Mouse (Mus musculus): ENCODE results near the gene Man2a1. TPM values are rescaled to one million over a fixed set of nuclear protein-coding genes. Genes with fewer than 3 reads are reported as not detected.

Man2a1 gene
- polyA plus RNA-seq, 1 experiment from 2014 or later: 5.4 TPM

- H3K4me1 ChIP-seq: 0 out of 2 replicates have a peak, but pooled peaks cover 7% of the 10 kb centered on the region
- no peak for ATAC-seq (ENCODE audit: low FRiP score, low read depth)
- no peaks in the 10 kb centered on the region for H3K27me3 ChIP-seq (replicated peaks)
- H3K9me3 ChIP-seq: no peaks in the 10 kb centered on the region
- no peaks in the 10 kb centered on the region for H3K36me3 ChIP-seq
- no peak overlapping the region for H3K4me2 ChIP-seq (replicated peaks)
- no peak overlapping the region for H3K4me3 ChIP-seq
- no peak overlapping the region for H3K9ac ChIP-seq
- H3K27ac ChIP-seq: no peak overlapping the region
- 79% methylated on average over 9 of the region's 9 CpGs for WGBS
Measured at GRCm38 (mm10) chr17:64620135-64620534, 19.6 kb downstream of the Man2a1 start.

DNA sequence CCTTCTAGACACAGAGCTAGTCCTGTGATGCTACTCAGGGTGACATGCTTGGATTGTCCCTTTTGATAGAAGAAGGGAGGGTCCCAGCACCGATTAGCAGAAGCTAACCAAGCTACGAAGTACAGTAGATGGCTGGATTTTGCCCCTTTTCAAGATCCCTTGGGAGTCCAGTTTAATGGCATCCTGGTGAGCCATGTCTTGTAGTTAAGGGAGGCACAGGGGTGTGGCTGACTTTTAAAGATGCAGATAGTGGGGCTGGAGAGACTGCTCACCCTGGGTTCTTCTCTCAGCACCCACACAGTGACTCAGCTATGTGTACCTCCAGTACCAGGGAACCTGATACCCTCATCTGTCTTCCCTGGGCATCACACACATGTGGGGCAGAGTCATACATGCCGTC, 20.1 kb downstream of the Man2a1 start:
- peak; percentile 46; the same call in 1 of the 2 replicates for ATAC-seq (ENCODE audit: low FRiP score, low read depth)
- H3K27me3 ChIP-seq (replicated peaks): no peaks in the 10 kb centered on the region
- peaks cover 4% of the 10 kb centered on the region; the same call in 1 of the 2 replicates for H3K36me3 ChIP-seq
- no peak overlapping the region for H3K4me2 ChIP-seq (replicated peaks)
- no peak overlapping the region for H3K9ac ChIP-seq
- H3K9me3 ChIP-seq: no peaks in the 10 kb centered on the region
- 0 out of 2 replicates have a peak, but pooled peaks cover 7% of the 10 kb centered on the region for H3K4me1 ChIP-seq
- 93% methylated on average over 3 of the region's 3 CpGs for WGBS
- H3K27ac ChIP-seq: no peak overlapping the region
- H3K4me3 ChIP-seq: no peak overlapping the region

GRCm38 (mm10) chr17:64621226-64621625, 20.7 kb downstream of the Man2a1 start:
- 46% methylated on average over 8 of the region's 8 CpGs for WGBS
- no peak; the same call in 1 of the 2 replicates for ATAC-seq (ENCODE audit: low FRiP score, low read depth)
- Histone ChIP-seq H3K27me3 (replicated peaks) (no peaks in the 10 kb centered on the region), H3K4me2 (replicated peaks) (no peak overlapping the region), H3K4me3 (no peak overlapping the region), H3K4me1 (0 out of 2 replicates have a peak, but pooled peaks cover 7% of the 10 kb centered on the region), H3K27ac (no peak overlapping the region), H3K36me3 (peaks cover 7% of the 10 kb centered on the region; the same call in 1 of the 2 replicates), H3K9ac (no peak overlapping the region), H3K9me3 (no peaks in the 10 kb centered on the region)

DNA sequence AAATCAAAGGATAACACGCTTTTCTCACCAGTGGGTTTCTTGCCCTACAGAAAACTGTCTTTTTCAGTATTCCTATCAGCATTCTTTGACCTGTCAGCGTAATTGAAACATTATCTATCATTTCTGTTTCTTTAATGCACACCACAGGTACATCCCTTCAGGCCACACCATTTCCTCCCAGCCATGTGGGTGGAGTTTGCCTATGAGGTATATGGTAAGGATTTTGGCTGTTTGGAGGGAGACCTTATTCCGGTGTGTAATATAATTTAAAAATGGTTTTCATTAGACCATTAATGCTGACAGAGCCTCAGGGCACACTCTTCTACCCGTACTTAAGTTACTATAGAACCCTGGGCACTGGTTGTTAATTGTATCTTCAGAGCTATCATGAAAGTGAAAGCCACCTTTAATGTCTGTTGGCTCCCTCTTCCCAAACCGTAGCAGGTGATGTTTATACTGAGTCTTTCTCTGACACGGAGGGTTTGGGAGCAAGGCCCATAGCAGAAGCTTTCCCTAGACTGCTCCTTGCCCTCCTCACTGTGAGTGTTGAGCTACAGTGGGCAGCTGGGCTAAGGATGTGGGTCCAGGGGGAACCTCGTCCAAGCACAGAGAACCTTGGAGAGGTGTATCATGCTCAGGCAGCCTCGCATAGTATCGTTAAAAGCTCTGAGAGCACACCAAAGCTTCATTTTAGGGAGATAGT, 21.3 kb downstream of the Man2a1 start:
- Histone ChIP-seq H3K4me2 (replicated peaks) (no peak overlapping the region), H3K27ac (no peak overlapping the region), H3K9me3 (no peaks in the 10 kb centered on the region), H3K27me3 (replicated peaks) (no peaks in the 10 kb centered on the region), H3K4me1 (peaks cover 9% of the 10 kb centered on the region; the same call in 1 of the 2 replicates), H3K9ac (no peak overlapping the region), H3K36me3 (peaks cover 7% of the 10 kb centered on the region; the same call in 1 of the 2 replicates), H3K4me3 (no peak overlapping the region)
- no peak for ATAC-seq (ENCODE audit: low FRiP score, low read depth)
- WGBS: 83% methylated on average over 9 of the region's 9 CpGs

- H3K4me2 ChIP-seq (replicated peaks): no peak overlapping the region
- no peak for ATAC-seq (ENCODE audit: low FRiP score, low read depth)
- H3K9ac ChIP-seq: no peak overlapping the region
- H3K27me3 ChIP-seq (replicated peaks): no peaks in the 10 kb centered on the region
- WGBS: 73% methylated on average over 11 of the region's 11 CpGs
- peaks cover 15% of the 10 kb centered on the region; the same call in 1 of the 2 replicates for H3K4me1 ChIP-seq
- no peak overlapping the region for H3K27ac ChIP-seq
- no peaks in the 10 kb centered on the region for H3K9me3 ChIP-seq
- no peak overlapping the region for H3K4me3 ChIP-seq
- peaks cover 7% of the 10 kb centered on the region; the same call in 1 of the 2 replicates for H3K36me3 ChIP-seq
Measured at GRCm38 (mm10) chr17:64622352-64622886, 21.9 kb downstream of the Man2a1 start.

DNA sequence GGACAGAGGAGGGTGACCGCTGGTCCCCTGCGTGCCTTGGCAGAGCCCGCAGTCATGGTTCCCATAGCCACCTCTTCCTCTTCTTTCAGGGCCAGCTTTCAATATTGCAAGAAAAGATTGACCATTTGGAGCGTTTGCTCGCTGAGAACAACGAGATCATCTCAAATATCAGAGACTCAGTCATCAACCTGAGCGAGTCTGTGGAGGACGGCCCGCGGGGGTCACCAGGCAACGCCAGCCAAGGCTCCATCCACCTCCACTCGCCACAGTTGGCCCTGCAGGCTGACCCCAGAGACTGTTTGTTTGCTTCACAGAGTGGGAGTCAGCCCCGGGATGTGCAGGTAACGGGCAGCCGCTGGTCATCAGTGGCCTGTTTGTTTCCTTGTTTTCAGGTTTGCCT, 23.9 kb downstream of the Man2a1 start:
- Histone ChIP-seq H3K36me3 (peaks cover 7% of the 10 kb centered on the region; the same call in 1 of the 2 replicates), H3K9ac (no peak overlapping the region), H3K4me2 (replicated peaks) (no peak overlapping the region), H3K9me3 (no peaks in the 10 kb centered on the region), H3K27me3 (replicated peaks) (no peaks in the 10 kb centered on the region), H3K27ac (no peak overlapping the region), H3K4me3 (no peak overlapping the region), H3K4me1 (peaks cover 15% of the 10 kb centered on the region; the same call in 1 of the 2 replicates)
- ATAC-seq (ENCODE audit: low FRiP score, low read depth): no peak
- 91% methylated on average over 15 of the region's 15 CpGs for WGBS

GRCm38 (mm10) chr17:64628796-64629195, 28.3 kb downstream of the Man2a1 start:
- Histone ChIP-seq H3K9me3 (no peaks in the 10 kb centered on the region), H3K27ac (no peak overlapping the region), H3K4me2 (replicated peaks) (no peak overlapping the region), H3K4me1 (peaks cover 9% of the 10 kb centered on the region; the same call in 1 of the 2 replicates), H3K4me3 (no peak overlapping the region), H3K9ac (no peak overlapping the region), H3K36me3 (peaks cover 10% of the 10 kb centered on the region; the same call in 1 of the 2 replicates), H3K27me3 (replicated peaks) (no peaks in the 10 kb centered on the region)
- 79% methylated on average over 5 of the region's 5 CpGs for WGBS
- no peak for ATAC-seq (ENCODE audit: low FRiP score, low read depth)

DNA sequence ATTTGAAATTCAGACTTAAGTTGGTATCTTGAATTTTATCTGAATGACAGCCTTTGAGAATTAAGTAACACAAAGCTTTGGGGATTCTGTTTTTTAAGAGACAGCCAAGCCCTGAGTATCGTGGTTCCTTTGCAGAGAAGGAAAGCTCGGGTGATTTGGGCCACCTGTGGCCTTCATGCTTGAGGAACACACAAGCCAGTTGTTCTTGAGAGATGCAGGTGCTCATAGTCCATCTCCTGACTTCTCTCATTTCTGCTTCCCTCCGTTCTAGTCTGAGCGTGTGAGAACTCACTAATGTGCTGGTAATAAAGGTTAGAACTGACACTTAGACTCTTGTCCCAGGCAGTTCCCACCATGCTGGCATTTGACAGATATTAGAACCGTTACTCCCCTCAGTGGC, 28.9 kb downstream of the Man2a1 start:
- WGBS: 78% methylated on average over 5 of the region's 5 CpGs
- H3K9me3 ChIP-seq: no peaks in the 10 kb centered on the region
- H3K27me3 ChIP-seq (replicated peaks): no peaks in the 10 kb centered on the region
- no peak overlapping the region for H3K9ac ChIP-seq
- no peak overlapping the region for H3K4me3 ChIP-seq
- no peak overlapping the region for H3K27ac ChIP-seq
- no peak overlapping the region for H3K4me2 ChIP-seq (replicated peaks)
- H3K4me1 ChIP-seq: peaks cover 9% of the 10 kb centered on the region; the same call in 1 of the 2 replicates
- no peak for ATAC-seq (ENCODE audit: low FRiP score, low read depth)
- peaks cover 10% of the 10 kb centered on the region; the same call in 1 of the 2 replicates for H3K36me3 ChIP-seq

DNA sequence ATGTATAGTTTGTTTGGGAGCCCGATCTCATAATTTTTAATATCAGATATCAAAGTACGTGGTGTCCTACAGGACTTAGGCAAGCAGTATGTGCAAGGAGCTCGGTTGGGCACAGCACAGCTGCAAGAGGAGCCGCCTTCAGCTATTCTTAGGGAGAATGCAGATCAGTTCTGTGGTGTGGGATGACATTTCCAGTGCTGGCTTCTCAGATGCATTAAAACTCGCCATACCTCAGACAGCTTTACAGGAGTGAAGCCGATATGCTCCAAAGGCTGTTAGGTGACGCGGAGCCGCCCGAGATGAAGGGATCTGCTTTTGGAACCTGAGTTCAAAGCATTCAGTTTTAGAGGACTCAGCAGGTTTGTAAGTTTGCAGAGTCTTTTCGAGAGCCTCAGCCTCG, 30.0 kb downstream of the Man2a1 start:
- H3K4me3 ChIP-seq: no peak overlapping the region
- H3K27ac ChIP-seq: no peak overlapping the region
- no peak overlapping the region for H3K9ac ChIP-seq
- no peak overlapping the region for H3K4me2 ChIP-seq (replicated peaks)
- H3K36me3 ChIP-seq: peaks cover 7% of the 10 kb centered on the region; the same call in 1 of the 2 replicates
- WGBS: 94% methylated on average over 12 of the region's 12 CpGs
- no peak for ATAC-seq (ENCODE audit: low FRiP score, low read depth)
- peaks cover 9% of the 10 kb centered on the region; the same call in 1 of the 2 replicates for H3K4me1 ChIP-seq
- no peaks in the 10 kb centered on the region for H3K9me3 ChIP-seq
- no peaks in the 10 kb centered on the region for H3K27me3 ChIP-seq (replicated peaks)

DNA sequence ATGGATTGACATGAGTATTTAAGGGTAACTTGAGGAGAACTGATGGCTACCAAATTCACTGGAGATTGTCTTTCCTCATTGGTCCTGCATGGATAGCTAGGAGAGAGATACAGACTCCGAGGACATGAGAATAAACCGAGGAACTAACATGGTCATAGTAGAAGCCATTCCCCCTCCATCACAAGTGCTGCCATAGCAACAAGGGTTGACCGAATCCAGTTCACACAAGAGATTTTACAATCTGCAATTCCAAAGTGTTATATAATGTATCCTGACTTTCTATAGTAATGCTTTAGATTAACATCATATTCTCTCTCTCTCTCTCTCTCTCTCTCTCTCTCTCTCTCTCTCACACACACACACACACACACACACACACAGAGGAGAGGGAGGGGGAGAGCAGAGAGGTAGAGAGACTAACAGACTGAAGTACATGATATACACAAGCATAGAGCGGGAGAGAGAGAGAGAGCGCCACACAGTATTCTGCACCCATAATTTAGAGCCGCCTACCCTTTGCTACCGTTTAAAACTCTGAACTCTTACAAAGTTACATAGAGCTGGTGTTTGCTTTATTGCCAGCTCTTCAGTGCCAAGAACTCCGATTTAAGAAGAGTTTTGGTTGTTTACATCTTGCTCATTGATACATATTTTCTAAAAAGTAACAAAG, 37.5 kb downstream of the Man2a1 start:
- no peak for ATAC-seq (ENCODE audit: low FRiP score, low read depth)

GRCm38 (mm10) chr17:64641376-64641775, 40.8 kb downstream of the Man2a1 start:
- Histone ChIP-seq H3K4me2 (replicated peaks) (no peak overlapping the region), H3K36me3 (no peaks in the 10 kb centered on the region), H3K9me3 (no peaks in the 10 kb centered on the region), H3K9ac (no peak overlapping the region), H3K27me3 (replicated peaks) (no peaks in the 10 kb centered on the region), H3K4me3 (no peak overlapping the region), H3K4me1 (peaks cover 5% of the 10 kb centered on the region), H3K27ac (no peak overlapping the region)
- 0 out of 2 replicates have a peak, but pooled peaks have one; percentile 41 for ATAC-seq (ENCODE audit: low FRiP score, low read depth)
- 63% methylated on average over 3 of the region's 3 CpGs for WGBS

More for the DNA sequence above, 37.5 kb downstream of the Man2a1 start:
- WGBS: 63% methylated on average over 8 of the region's 8 CpGs
- Histone ChIP-seq H3K4me3 (no peak overlapping the region), H3K36me3 (no peaks in the 10 kb centered on the region), H3K9ac (no peak overlapping the region), H3K4me2 (replicated peaks) (no peak overlapping the region), H3K4me1 (no peaks in the 10 kb centered on the region), H3K27me3 (replicated peaks) (no peaks in the 10 kb centered on the region), H3K27ac (no peak overlapping the region), H3K9me3 (no peaks in the 10 kb centered on the region)

GRCm38 (mm10) chr17:64643644-64644043, 43.1 kb downstream of the Man2a1 start:
- Histone ChIP-seq H3K27ac (no peak overlapping the region), H3K27me3 (replicated peaks) (no peaks in the 10 kb centered on the region), H3K36me3 (no peaks in the 10 kb centered on the region), H3K9ac (no peak overlapping the region), H3K4me3 (no peak overlapping the region), H3K4me2 (replicated peaks) (no peak overlapping the region), H3K4me1 (peaks cover 5% of the 10 kb centered on the region), H3K9me3 (no peaks in the 10 kb centered on the region)
- 33% methylated on average over 7 of the region's 7 CpGs for WGBS
- ATAC-seq (ENCODE audit: low FRiP score, low read depth): no peak

All from neural tube, embryonic 12.5 days (tissue).